Comparison of ENCODE assay signal across 8 mouse cellular contexts in the genomic region with DNA sequence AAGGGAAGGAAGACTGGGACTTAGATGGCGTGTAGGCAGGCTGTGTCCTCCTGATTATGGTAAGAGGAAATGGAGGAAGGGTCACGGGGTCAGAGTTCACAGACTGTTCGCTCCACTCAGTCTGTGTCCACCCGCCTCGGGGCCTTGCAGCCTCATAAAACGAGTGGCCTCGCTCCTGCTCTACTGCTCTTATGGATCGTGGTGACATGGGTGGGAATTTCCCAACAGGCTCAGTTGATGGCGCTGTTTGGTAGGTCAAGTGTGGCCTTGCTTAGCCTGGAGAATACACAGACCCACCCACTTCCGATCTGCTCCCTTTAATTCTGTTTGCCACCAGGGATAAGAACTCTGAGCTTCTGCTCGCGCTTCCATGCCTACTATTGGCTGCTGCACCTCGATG. TPM values are rescaled to one million over a fixed set of nuclear protein-coding genes. Genes with fewer than 3 reads are reported as not detected.
A peak's percentile ranks its signal among the peaks of the same experiment; 100 is the strongest.
DNase-seq lines count a peak whose midpoint lies in the region; ATAC-seq and TF ChIP-seq lines count a peak whose summit lies in the region.

No protein-coding gene starts in this region.

- no peaks in the 10 kb centered on the region for H3K4me1 ChIP-seq in midbrain, embryonic 12.5 days
- H3K4me1 ChIP-seq in midbrain, embryonic 13.5 days (replicated peaks), result no peaks in the 10 kb centered on the region
- peaks cover 9% of the 10 kb centered on the region for H3K4me1 ChIP-seq in liver, adult 2 months (ENCODE audit: control insufficient read depth, insufficient read depth, low read length)

- TF ChIP-seq POLR2A in liver, adult 2 months (IDR thresholded peaks at IDR 0.05; ENCODE audit: extremely low read depth, insufficient read depth, low read length), result no peak

- intact Hi-C loops in heart, postnatal 14 days (cut with DNase I), result loop anchor here (2.0 kb wide), 1 partner anchor 413 kb away; no protein-coding TSS in a partner anchor

- H3K27ac ChIP-seq in midbrain, embryonic 12.5 days (replicated peaks), result no peak overlapping the region
- H3K27ac ChIP-seq in midbrain, embryonic 13.5 days, result no peak overlapping the region
- H3K27ac ChIP-seq in liver, adult 2 months (replicated peaks; ENCODE audit: insufficient read depth, low read depth, low read length), result no peak overlapping the region

- H3K4me2 ChIP-seq in midbrain, embryonic 12.5 days (replicated peaks), result no peak overlapping the region
- H3K4me2 ChIP-seq in midbrain, embryonic 13.5 days (replicated peaks), result no peak overlapping the region

- no peaks in the 10 kb centered on the region for H3K27me3 ChIP-seq in midbrain, embryonic 12.5 days
- H3K27me3 ChIP-seq in midbrain, embryonic 13.5 days, result 0 out of 2 replicates have a peak, but pooled peaks cover 3% of the 10 kb centered on the region
- no peaks in the 10 kb centered on the region for H3K27me3 ChIP-seq in liver, adult 2 months (ENCODE audit: control insufficient read depth, insufficient read depth, low read length)

- TF ChIP-seq CTCF in liver, adult 2 months (IDR thresholded peaks at IDR 0.05; ENCODE audit: low read depth, low read length), result peak; percentile 71

- DNase-seq in c-Kit-negative CD71-positive TER-119-positive erythroid progenitor cells, embryonic 14.5 days (ENCODE audit: low read depth, low spot score), result peak; percentile 22
- peak; percentile 30 to 48 for DNase-seq in heart, postnatal 14 days
- peak; percentile 76 for DNase-seq in liver, adult 2 months (ENCODE audit: extremely low read depth, low read depth, low spot score)
- DNase-seq in retina, postnatal 1 day, result peak; percentile 56
- no peak for DNase-seq in cerebellum, postnatal 36 days
- no peak for DNase-seq in ovary, postnatal 14 days (ENCODE audit: low spot score)

- no peak overlapping the region for H3K9ac ChIP-seq in midbrain, embryonic 12.5 days (replicated peaks)
- H3K9ac ChIP-seq in midbrain, embryonic 13.5 days (replicated peaks), result no peak overlapping the region
- no peak overlapping the region for H3K9ac ChIP-seq in liver, adult 2 months (ENCODE audit: low read depth, low read length)

- ATAC-seq in midbrain, embryonic 12.5 days (ENCODE audit: low FRiP score, low read depth), result 0 out of 2 replicates have a peak, but pooled peaks have one; percentile 39
- ATAC-seq in midbrain, embryonic 13.5 days, result no peak

- 44% methylated on average over 13 of the region's 13 CpGs for WGBS in midbrain, embryonic 12.5 days
- 37% methylated on average over 13 of the region's 13 CpGs for WGBS in midbrain, embryonic 13.5 days
- 2% methylated on average over 13 of the region's 13 CpGs for WGBS in liver, adult 2 months

- no peaks in the 10 kb centered on the region for H3K9me3 ChIP-seq in midbrain, embryonic 12.5 days
- no peaks in the 10 kb centered on the region for H3K9me3 ChIP-seq in midbrain, embryonic 13.5 days

- no peaks in the 10 kb centered on the region for H3K36me3 ChIP-seq in midbrain, embryonic 12.5 days
- H3K36me3 ChIP-seq in midbrain, embryonic 13.5 days, result no peaks in the 10 kb centered on the region
- no peaks in the 10 kb centered on the region for H3K36me3 ChIP-seq in liver, adult 2 months (ENCODE audit: control insufficient read depth, insufficient read depth, low read length)

- H3K79me2 ChIP-seq in liver, adult 2 months (ENCODE audit: control insufficient read depth, insufficient read depth, low read length), result no peaks in the 10 kb centered on the region

- no peak overlapping the region for H3K4me3 ChIP-seq in midbrain, embryonic 12.5 days
- no peak overlapping the region for H3K4me3 ChIP-seq in midbrain, embryonic 13.5 days (replicated peaks)
- H3K4me3 ChIP-seq in liver, adult 2 months (ENCODE audit: insufficient read depth, low read depth, low read length), result no peak overlapping the region

RNA-seq across cellular contexts. Expression of gene Sod1, which starts 33.1 kb away (rescaled TPM):
- polyA plus RNA-seq in midbrain, embryonic 12.5 days (2016; fragmentation: Nextera tagmentation; extraction: Ambion mirVana), result 759 and 804 TPM in 2 replicates
- 826 and 844 TPM in 2 replicates for polyA plus RNA-seq in midbrain, embryonic 13.5 days (2015; fragmentation: Nextera tagmentation; extraction: Ambion mirVana)
- total RNA-seq in heart, postnatal 14 days (2021), result 100 to 1,000 TPM; 463 to 497 TPM
- total RNA-seq in liver, adult 2 months (2014; rRNA removed), result 1,217 and 1,360 TPM in 2 replicates
- 1,719 and 1,927 TPM in 2 replicates for polyA plus RNA-seq in liver, adult 2 months (2012; rRNA removed)

RNA-seq across cellular contexts. Expression of gene Tiam1, which starts 43.9 kb away (rescaled TPM):
- polyA plus RNA-seq in midbrain, embryonic 12.5 days (2016; fragmentation: Nextera tagmentation; extraction: Ambion mirVana), result 21.7 and 23.8 TPM in 2 replicates
- 26.5 and 30.4 TPM in 2 replicates for polyA plus RNA-seq in midbrain, embryonic 13.5 days (2015; fragmentation: Nextera tagmentation; extraction: Ambion mirVana)
- 1 to 10 TPM; 6.1 to 7.6 TPM for total RNA-seq in heart, postnatal 14 days (2021)
- total RNA-seq in liver, adult 2 months (2014; rRNA removed), result 0.65 and 1.2 TPM in 2 replicates
- 0.27 and 1.1 TPM in 2 replicates for polyA plus RNA-seq in liver, adult 2 months (2012; rRNA removed)

Comparison
In these comparisons a context has a peak if more than half of its experiments do, and no peak if none do; other contexts are left out.
1. DNase-seq: peak in c-Kit-negative CD71-positive TER-119-positive erythroid progenitor cells, embryonic 14.5 days (single experiment), heart, postnatal 14 days (2 of 2), liver, adult 2 months (single experiment) and retina, postnatal 1 day (single experiment); none in cerebellum, postnatal 36 days (0 of 2) and ovary, postnatal 14 days (single experiment).
2. RNA of gene Tiam1, which starts 43.9 kb away (polyA plus RNA-seq): 26.5 to 30.4 TPM in midbrain, embryonic 13.5 days and 21.7 to 23.8 TPM in midbrain, embryonic 12.5 days; 0.27 to 1.1 TPM in liver, adult 2 months; every median in the first group is over 10 times any median in the second.